Mouse (Mus musculus) layer of hippocampus, adult 11-12 months (tissue): ENCODE measurements around the gene 1810030O07Rik.
A peak's percentile ranks its signal among the peaks of the same experiment; 100 is the strongest.
"Not testable (repeated sequence)": the region's sequence is repeated elsewhere in the genome, so short reads cannot be mapped to it uniquely, and the experiment has no call there.

Experiments
- DNase-seq: peaks from one replicate; pipeline ENCODE4 v3.0.0; 2022; ENCODE audit warnings: low spot score

Gene 1810030O07Rik

DNA sequence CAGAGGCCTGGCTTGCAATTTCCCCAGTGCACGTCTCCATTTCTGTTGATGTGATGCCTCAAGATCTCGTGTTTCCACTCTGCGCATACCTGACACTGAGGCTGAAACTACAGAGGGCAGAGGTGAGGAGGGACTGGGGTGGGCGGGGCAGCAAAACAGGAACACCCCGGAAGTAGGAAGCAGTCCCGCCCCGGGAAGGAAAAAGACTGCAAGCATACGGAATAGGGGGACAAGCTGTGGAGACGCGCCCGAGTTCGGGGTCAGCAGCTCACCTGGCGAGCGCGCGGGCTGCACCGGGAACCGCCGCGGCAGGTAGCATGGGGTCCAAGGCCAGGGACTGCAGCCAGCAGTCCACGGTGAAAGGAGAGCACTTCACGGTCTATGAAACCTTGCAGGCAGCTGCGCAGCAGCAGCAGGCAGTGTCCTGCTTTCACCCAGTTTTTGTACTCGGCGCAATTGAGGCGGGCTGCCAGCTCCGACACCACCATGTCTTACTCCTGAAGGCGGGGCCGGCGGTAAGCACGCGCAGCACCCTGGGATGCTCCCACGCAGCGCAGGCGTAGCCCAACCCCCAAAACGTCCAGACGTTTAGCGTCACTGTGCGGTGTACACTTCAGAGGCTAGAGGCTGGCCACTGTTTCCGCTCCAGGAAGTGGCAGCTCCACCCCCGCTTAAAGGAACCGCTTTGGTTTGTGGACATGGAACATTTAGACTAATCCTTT lies at the start of gene 1810030O07Rik:
1810030O07Rik (minus strand) TSS at position 615 of the 722 bp plus-strand sequence.
- DNase-seq, result peak; percentile 87

DNA sequence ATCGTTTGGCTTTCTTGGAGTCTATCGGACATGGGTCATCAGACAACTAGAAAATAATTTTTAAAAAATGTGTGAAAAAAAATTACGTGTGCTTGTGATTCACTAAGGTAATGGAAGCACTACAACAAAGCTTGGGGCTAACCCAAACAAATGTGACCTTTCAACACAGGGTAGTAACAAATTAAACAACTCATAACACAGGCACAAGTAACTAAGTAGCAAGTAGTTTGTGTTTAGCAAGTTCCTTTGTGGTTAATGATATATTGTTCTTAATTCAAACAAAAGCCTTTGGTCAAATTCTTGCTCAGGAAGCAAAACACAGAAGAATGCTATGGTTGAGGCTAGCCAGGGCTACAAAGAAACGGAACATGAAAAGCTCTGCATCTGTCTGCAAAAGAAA lies 42.6 kb upstream of the 1810030O07Rik start:
- no peak for DNase-seq

DNA sequence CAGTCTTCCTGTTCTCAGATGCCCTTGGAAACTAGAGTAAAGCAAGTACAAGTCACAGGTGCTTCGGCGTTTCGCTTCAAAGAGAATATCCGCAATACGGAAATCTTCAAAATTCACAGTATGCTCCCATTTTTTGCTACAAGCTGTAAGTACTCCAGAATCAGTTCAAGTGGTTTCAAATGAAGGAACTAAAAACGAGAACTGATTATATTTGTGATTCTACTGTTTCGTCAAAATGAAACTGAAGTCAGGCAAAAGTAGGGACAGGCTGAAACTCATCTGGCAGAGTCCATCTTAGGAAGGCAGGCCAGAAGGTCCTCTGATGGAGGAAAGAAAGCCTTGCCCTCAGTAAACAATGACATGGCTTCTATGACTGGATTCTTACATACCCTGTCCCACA lies 40.3 kb upstream of the 1810030O07Rik start:
- DNase-seq, result no peak

GRCm38 (mm10) chrX:12686910-12687309 lies 13.4 kb upstream of the 1810030O07Rik start:
- DNase-seq, result no peak

DNA sequence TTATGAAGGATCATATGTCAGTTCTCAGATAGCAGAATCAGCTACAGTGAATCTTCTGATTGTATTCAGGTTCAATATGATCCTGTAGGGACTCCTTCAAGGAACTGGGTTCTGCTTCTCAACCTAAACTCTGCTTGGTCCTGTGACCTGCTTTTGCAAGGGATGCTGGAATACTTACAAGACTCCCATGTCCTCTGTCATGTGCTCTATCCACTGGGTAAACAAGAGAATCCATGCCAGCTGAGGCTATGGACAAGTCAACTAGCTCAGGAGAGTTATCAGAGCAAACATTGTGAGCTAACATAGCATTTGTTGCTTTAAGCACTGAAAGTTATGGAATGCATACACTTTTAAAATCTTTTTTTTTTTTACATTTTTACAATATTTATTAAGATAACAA lies 12.6 kb upstream of the 1810030O07Rik start:
- no peak for DNase-seq

GRCm38 (mm10) chrX:12677396-12677795 lies 3.9 kb upstream of the 1810030O07Rik start:
- DNase-seq, result peak; percentile 65

DNA sequence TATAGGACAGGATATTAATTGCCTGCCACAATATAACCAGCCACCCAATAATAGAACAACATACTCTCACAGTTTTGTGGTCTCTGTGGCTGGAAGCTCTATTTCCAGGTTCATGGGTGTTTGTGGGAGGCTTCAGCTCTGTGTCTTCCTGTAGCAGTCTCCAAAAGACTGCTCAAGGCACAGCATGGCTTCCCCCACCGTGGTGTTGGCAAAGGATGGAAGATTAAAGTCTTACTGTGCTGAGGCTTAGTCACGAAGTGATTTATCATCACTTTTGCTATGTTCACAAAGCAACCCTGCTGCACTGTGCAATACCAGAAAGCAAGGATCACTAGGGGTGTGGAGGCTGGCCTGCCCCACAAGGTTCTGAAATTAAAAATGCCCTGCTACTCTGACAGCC lies 19.6 kb downstream of the 1810030O07Rik start:
- no peak for DNase-seq

- no peak for DNase-seq
These were observed 21.6 kb downstream of the 1810030O07Rik start for GRCm38 (mm10) chrX:12651906-12652305.

GRCm38 (mm10) chrX:12645531-12646304 lies 27.8 kb downstream of the 1810030O07Rik start:
- DNase-seq, result peak; percentile 29

DNA sequence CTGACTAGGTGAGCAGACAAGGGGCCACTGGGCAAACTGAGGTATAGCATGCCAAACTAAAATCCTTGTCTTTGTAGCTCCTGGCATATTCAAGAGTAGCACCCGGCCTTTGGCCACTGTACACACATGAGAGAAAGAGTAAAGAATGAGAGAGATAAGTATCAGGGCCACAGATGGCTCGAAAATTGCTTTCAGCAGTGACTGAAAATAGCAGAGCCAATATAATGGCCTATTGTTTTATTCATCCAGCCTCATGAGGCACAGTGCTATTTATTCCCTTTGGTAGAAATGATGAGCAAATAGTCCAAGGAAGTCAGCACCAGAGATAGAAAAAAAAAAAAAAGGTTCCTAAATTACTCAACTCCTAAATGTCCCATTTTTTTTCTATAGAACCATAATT lies 28.5 kb downstream of the 1810030O07Rik start:
- peak; percentile 4 for DNase-seq

DNA sequence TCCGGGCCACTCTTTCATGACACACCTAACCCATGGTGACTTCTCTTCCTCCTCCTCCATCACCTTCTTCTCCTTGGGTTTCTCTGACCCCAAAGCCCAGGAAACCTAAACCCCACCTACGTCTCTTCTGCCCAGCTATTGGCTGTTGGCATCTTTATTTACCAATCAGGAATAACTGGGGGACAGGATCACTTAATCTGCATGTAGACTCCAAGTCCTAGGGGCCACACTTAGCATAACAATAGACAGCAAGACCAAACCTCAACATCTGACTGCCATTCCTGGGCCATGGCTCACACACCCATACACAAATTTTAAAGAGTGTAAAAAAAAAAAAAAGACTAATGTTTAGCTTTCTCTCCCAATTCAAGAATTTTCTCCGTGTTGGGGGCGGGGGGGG lies 48.3 kb downstream of the 1810030O07Rik start:
- DNase-seq, result no peak

- DNase-seq, result not testable (repeated sequence)
These were observed 61.1 kb downstream of the 1810030O07Rik start for GRCm38 (mm10) chrX:12612360-12612759.

- no peak for DNase-seq
These were observed 62.3 kb downstream of the 1810030O07Rik start for GRCm38 (mm10) chrX:12611211-12611610.

DNA sequence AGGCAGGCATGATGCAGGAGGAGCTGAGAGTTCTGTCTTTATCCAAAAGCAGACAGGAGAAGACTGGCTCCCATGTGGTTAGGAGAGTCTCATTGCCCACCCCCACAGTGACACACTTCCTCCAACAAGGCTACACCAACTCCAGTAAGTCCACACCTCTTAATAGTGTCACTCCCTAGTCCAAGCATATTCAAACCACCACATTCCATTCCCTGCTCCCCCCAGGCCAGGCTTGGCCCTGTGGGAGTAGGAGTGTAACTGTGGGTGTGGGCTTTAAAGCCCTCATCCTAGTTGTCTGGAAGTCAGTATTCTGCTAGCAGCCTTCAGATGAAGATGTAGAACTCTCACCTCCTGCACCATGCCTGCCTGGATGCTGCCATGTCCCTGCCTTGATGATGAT lies 62.9 kb downstream of the 1810030O07Rik start:
- not testable (repeated sequence) for DNase-seq
